Mouse (Mus musculus): Measurements from ENCODE around the gene Taf1b. TPM values are rescaled to one million over a fixed set of nuclear protein-coding genes. Genes with fewer than 3 reads are reported as not detected.

Gene Taf1b
- total and polyA plus RNA-seq, 3 experiments, result 6.4 to 10.8 (median 9.8) TPM

DNA sequence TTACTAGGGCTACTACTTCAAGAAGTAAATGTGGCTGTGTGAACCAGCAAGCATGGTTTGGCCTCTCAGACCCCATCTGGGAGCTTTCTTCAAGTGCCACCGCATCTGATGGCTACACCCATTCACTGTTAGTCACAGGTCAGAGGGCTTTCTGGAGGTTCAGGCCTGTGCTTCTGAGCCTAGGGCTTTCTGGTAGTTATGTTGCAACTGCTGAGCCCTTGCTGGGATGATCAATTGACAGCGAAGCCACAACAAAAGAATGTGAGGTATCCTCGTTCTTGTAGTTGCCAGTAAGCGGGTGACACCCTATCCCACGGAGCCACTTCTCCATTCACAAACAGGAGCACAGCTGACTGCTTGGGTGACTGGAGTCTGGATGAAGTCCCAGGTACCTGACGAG, 67.2 kb downstream of the Taf1b start:
- no peak for DNase-seq
- Histone ChIP-seq H3K4me1 (ENCODE audit: control insufficient read depth, insufficient read depth, low read length) (peaks cover 2% of the 10 kb centered on the region; the same call in 1 of the 2 replicates), H3K27ac (no peak overlapping the region), H3K36me3 (ENCODE audit: control insufficient read depth, insufficient read depth, low read length) (no peaks in the 10 kb centered on the region), H3K27me3 (ENCODE audit: control insufficient read depth, insufficient read depth, low read length) (no peaks in the 10 kb centered on the region), H3K79me2 (replicated peaks; ENCODE audit: control insufficient read depth, insufficient read depth, low read length) (no peaks in the 10 kb centered on the region), H3K4me3 (no peak overlapping the region), H3K9ac (ENCODE audit: low read depth, low read length) (no peak overlapping the region)
- intact Hi-C loops (cut with DNase I), result no loop called here
- no peak for TF ChIP-seq CTCF (IDR thresholded peaks at IDR 0.05)
- 67% methylated on average over 6 of the region's 6 CpGs for WGBS

DNA sequence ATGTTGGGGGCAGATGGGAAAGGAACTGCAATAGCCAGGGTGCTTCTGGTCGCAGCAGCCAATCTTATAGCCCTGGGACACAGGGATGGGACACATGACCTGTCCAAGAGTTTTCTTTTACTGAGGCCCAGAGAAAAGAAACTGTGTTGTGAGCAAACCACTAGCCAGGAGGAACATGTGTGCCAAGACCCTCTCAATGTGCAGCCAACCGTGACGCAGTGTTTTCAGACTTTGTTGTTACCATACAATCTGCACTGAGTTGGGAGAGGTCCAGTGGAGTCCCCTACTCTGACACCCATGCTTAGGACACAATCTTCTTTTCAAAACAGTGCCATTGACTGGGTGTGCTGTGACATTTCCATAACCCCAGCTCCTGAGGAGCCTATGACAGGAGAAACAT, 69.4 kb downstream of the Taf1b start:
- Histone ChIP-seq H3K4me1 (ENCODE audit: control insufficient read depth, insufficient read depth, low read length) (peaks cover 2% of the 10 kb centered on the region), H3K9ac (ENCODE audit: low read depth, low read length) (no peak overlapping the region), H3K79me2 (replicated peaks; ENCODE audit: control insufficient read depth, insufficient read depth, low read length) (no peaks in the 10 kb centered on the region), H3K4me3 (no peak overlapping the region), H3K27ac (no peak overlapping the region), H3K27me3 (ENCODE audit: control insufficient read depth, insufficient read depth, low read length) (no peaks in the 10 kb centered on the region), H3K36me3 (ENCODE audit: control insufficient read depth, insufficient read depth, low read length) (no peaks in the 10 kb centered on the region)
- intact Hi-C loops (cut with DNase I), result no loop called here
- WGBS, result 87% methylated on average over 3 of the region's 3 CpGs
- TF ChIP-seq EP300 (IDR thresholded peaks at IDR 0.05; ENCODE audit: insufficient read depth, low read depth, low read length) (no peak), POLR2A (IDR thresholded peaks at IDR 0.05; ENCODE audit: insufficient read depth, low read depth, low read length) (no peak), CTCF (IDR thresholded peaks at IDR 0.05) (no peak)
- DNase-seq, result no peak

DNA sequence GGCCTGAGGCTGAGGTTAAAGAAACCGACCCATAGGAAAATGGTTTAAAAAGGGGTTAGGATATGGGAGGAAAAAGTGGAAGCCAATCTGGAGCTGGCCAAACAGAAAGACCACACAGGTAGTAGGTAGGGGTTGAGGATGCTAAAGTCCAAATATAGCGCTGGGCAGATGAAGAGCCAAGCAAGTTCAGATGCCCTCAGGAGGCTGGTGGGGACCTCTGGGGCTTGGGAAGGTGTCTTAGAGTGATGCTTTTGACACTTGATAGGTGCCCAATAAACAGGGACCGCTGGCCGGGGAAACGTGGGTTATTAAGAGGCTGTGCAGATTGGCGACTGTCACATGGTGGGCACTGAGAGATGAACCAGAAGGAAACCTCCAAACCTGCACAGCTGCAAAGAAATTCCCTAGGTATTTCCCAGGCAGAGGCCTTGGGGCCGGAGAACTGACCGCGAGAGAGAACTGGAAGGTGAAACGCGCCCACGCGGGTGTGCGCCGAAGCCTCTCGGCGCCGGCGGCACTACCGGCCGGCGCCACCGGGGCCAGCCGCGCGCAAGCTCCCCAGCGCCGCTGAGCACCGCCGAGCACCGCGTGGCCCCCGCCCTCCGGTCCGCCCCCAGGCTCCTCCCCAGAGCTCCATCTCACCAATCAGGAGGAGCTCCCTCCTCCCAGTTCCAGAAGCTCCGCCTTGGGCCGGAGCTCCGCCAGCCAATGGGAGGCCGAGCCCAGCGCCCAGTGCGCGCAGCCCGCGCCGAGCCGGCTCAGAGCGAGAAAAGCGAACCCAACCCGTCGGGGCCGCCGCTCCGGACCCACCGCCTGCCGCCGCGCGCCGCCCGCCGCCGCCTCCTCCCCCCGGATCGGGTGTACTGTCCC, 73.6 kb downstream of the Taf1b start, which contains the start of gene Grhl1:
Gene Grhl1, plus strand, starts transcription at position 761 of the 870 bp plus-strand sequence.
- intact Hi-C loops (cut with DNase I), result loop anchor here (1.0 to 5.0 kb wide), 2 partner anchors 21 to 74 kb away; partner anchors contain the start of gene Taf1b

DNA sequence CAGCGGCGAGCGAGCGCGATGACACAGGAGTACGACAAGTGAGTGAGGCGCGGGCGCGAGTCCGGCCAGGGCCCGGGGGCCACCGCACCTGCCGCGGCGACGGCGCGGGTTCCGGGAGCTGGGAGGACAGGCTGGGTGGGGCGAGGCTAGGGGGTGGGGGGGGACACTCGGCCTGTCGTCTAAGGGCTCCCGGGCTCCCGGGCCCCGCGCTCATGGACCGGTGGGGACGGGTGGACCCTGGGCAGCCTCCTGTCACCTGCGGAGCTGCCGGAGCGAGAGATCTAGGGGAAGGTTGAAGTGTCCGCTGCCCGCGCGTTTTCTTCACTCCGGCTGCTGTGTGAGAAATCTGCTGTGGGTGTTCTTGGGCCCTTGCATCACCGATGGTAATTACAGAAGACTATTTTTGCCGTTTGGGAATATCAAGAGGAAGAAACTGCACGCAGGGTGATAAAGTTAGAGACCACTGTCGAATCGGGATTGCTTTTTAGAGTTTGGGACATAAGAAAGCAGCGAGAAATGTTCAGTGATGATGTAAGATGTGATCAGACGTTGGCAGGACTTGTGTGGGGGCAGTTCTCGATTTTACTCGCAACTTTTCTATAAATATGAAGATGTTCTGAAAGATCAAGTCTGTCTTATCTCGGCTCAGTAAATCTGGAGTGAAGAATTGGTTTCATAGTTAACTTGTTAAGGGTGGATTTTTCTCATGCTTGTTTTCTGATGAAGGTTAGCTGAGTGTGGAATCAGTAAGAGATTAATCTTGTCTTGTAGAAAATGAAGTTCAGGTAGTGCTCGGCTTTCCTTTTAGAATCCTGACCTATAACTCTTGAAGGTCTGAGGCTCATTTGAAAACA, 74.5 kb downstream of the Taf1b start:
- Histone ChIP-seq H3K36me3 (ENCODE audit: control insufficient read depth, insufficient read depth, low read length) (no peaks in the 10 kb centered on the region), H3K4me3 (peak overlapping the region; percentile 65), H3K4me1 (ENCODE audit: control insufficient read depth, insufficient read depth, low read length) (no peaks in the 10 kb centered on the region; the same call in 1 of the 2 replicates), H3K9ac (ENCODE audit: low read depth, low read length) (peak overlapping the region; percentile 83), H3K27me3 (ENCODE audit: control insufficient read depth, insufficient read depth, low read length) (no peaks in the 10 kb centered on the region), H3K79me2 (replicated peaks; ENCODE audit: control insufficient read depth, insufficient read depth, low read length) (no peaks in the 10 kb centered on the region), H3K27ac (peak overlapping the region; percentile 36; the same call in 1 of the 2 replicates)
- TF ChIP-seq CTCF (IDR thresholded peaks at IDR 0.05) (no peak), EP300 (IDR thresholded peaks at IDR 0.05; ENCODE audit: insufficient read depth, low read depth, low read length) (no peak), POLR2A (IDR thresholded peaks at IDR 0.05; ENCODE audit: insufficient read depth, low read depth, low read length) (no peak)
- 6% methylated on average over 48 of the region's 48 CpGs for WGBS
- no peak for DNase-seq
- intact Hi-C loops (cut with DNase I), result loop anchor here (1.0 to 5.0 kb wide), 2 partner anchors 20 to 75 kb away; partner anchors contain the start of gene Taf1b

More for the DNA sequence above, 73.6 kb downstream of the Taf1b start, which contains the start of gene Grhl1:
- Histone ChIP-seq H3K79me2 (replicated peaks; ENCODE audit: control insufficient read depth, insufficient read depth, low read length) (no peaks in the 10 kb centered on the region), H3K27me3 (ENCODE audit: control insufficient read depth, insufficient read depth, low read length) (no peaks in the 10 kb centered on the region), H3K9ac (ENCODE audit: low read depth, low read length) (peak within 1 kb of the TSS; percentile 83), H3K4me1 (ENCODE audit: control insufficient read depth, insufficient read depth, low read length) (no peaks in the 10 kb centered on the region; the same call in 1 of the 2 replicates), H3K4me3 (peak within 1 kb of the TSS; percentile 65), H3K36me3 (ENCODE audit: control insufficient read depth, insufficient read depth, low read length) (no peaks in the 10 kb centered on the region), H3K27ac (peak within 1 kb of the TSS; percentile 42)
- DNase-seq, result peak; percentile 96
- 3% methylated on average over 64 of the region's 64 CpGs for WGBS
- TF ChIP-seq CTCF (IDR thresholded peaks at IDR 0.05) (peak; percentile 83), EP300 (IDR thresholded peaks at IDR 0.05; ENCODE audit: insufficient read depth, low read depth, low read length) (no peak)

DNA sequence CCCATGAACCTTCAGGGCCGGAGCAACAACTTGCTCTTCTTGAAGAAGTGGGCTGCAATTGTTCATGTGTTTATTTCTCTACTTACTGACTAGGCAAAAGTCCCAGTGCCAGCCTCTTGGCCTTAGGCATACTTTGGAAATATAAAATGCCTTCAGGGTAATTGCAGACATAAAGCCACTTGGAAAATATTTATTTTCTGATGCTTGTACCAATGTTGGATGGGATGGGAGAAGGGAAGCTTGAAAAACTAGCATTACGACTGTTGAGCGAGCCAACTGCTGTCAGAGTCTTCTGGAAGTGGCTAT, 75.1 kb downstream of the Taf1b start:
- no peak for TF ChIP-seq POLR2A (IDR thresholded peaks at IDR 0.05; ENCODE audit: insufficient read depth, low read depth, low read length)
- TF ChIP-seq CTCF (IDR thresholded peaks at IDR 0.05), result no peak
- TF ChIP-seq EP300 (IDR thresholded peaks at IDR 0.05; ENCODE audit: insufficient read depth, low read depth, low read length), result no peak
- WGBS, result 69% methylated on average over 3 of the region's 3 CpGs
- Histone ChIP-seq H3K27me3 (ENCODE audit: control insufficient read depth, insufficient read depth, low read length) (no peaks in the 10 kb centered on the region), H3K36me3 (ENCODE audit: control insufficient read depth, insufficient read depth, low read length) (no peaks in the 10 kb centered on the region), H3K27ac (no peak overlapping the region), H3K9ac (ENCODE audit: low read depth, low read length) (no peak overlapping the region), H3K79me2 (replicated peaks; ENCODE audit: control insufficient read depth, insufficient read depth, low read length) (no peaks in the 10 kb centered on the region), H3K4me1 (ENCODE audit: control insufficient read depth, insufficient read depth, low read length) (no peaks in the 10 kb centered on the region; the same call in 1 of the 2 replicates), H3K4me3 (no peak overlapping the region)
- DNase-seq, result no peak
- intact Hi-C loops (cut with DNase I), result loop anchor here (5.0 kb wide), 1 partner anchor 76 kb away; the partner anchor contains the start of gene Taf1b
